Mouse (Mus musculus) cerebellum, adult 9-11 months (tissue): ENCODE measurements at regions not wholly inside any gene's neighbourhood (a gene's known extent, or its start where the extent isn't known, plus 50 kb on each side); places are given as distances from the start of the nearest gene placed in this dataset.

Experiments
- DNase-seq: peaks from one replicate; pipeline ENCODE4 v3.0.0; 2022

- no peak for DNase-seq
Measured at GRCm38 (mm10) chr3:149625066-149625465, 634.7 kb upstream of the Adgrl2 start.

DNA sequence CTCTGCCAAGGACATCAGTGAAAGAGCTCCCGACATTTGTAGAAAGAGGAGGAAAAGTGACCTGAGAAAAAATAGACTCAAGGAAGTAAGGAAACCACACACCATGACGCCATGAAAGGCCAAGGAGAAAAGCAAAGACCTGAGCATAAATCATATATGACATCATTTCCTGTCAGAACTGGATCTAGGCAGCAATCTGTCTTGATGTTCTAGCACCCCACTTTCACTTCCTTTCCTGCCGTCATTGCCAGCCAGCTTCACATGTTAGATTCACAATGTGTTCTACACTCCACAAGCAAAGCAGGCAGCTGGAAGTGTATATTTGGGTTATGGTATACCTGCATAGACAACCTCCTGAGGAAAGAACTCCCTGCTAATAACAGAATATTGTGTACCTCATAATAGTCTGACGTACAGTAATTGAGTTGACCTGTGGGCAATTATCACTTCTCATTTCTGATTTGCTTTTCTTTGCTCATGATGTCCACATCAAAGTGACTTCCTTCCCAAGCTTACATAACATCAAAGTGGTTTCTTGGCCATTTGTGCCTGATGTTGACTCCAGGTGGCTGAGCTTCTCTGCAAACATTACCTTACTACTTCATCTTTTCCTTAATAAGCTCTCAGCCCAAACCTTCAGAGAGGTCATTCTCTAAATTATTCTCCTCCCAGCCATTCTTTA, 633.6 kb upstream of the Adgrl2 start:
- no peak for DNase-seq

GRCm38 (mm10) chr3:149603865-149604264, 613.5 kb upstream of the Adgrl2 start:
- DNase-seq = no peak

DNA sequence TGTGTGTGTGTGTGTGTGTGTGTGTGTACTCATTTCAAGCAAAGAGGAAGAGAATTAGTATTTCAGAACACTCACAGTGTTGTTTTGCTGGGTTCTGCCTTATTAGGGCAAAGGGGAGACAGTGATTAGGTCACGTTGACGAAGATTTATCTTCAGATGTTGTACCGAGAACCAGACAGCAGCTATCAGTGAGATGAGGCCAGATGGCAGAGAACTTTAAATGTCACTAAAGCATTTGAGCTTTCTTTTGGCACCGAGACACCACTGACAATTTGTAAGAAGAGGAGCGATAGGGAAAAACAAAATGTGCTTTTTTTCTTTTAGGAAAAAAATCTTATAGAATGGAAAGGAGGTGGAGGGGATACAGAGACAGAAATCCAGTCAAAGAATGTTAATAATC, 610.9 kb upstream of the Adgrl2 start:
- DNase-seq = no peak

DNA sequence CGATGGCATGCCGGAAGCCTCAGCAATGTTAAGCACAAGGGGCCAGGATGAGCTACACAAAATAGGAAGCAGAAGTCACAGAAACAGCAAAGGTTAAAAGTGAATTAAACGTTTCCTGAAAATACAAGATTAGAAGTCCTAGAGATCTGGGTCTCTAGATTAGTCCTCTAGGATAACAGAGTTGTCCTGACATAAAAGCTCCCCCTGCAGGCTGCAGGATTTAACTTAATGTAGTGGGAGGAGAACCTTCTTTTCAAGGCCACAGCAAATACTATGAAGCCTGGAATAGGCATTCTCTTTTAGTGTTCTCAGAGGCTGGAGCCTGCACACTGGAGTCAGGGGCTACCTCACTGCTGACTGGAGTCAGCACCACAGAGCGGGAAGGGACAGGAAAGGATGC, 604.1 kb upstream of the Adgrl2 start:
- no peak for DNase-seq

GRCm38 (mm10) chr3:149585769-149586168, 595.4 kb upstream of the Adgrl2 start:
- DNase-seq = no peak

DNA sequence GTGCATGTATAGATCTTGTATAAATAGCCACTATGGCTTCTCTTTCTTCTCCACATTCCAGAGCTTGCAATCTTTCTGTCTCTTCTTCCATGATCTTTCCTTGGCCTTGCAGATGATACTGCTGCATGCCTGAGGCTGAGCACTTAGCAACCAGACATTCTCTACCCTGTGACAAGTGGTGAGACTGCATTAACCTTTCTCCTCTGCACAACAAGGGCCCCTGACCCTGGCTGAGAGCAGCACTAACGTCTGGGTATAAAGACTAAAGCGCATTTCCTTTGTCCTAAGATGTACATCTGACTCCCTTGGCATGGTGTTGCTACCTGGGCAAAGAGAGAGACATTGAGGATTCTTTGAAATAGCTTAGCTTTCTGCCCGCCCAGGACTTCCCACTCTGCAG, 590.8 kb upstream of the Adgrl2 start:
- no peak for DNase-seq

DNA sequence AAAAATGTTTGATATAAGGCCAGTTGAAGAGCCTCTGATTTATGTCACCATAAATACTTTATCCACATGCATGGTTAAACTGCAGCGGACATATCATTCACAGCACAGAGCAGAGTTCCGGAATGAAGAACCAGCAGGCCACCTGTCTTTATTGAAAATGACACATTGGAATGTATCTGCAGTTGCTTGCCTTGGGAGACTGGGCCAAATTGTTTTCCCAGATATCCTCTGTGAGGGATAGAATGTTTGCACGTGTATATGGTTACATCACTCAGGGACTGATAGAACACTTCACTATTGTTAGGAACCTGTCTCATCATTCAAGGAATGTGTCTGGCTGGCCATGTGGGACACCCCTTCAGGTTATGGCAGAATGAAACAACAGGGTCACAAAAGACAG, 585.3 kb upstream of the Adgrl2 start:
- no peak for DNase-seq

GRCm38 (mm10) chr3:149566853-149567252, 576.5 kb upstream of the Adgrl2 start:
- DNase-seq = no peak

DNA sequence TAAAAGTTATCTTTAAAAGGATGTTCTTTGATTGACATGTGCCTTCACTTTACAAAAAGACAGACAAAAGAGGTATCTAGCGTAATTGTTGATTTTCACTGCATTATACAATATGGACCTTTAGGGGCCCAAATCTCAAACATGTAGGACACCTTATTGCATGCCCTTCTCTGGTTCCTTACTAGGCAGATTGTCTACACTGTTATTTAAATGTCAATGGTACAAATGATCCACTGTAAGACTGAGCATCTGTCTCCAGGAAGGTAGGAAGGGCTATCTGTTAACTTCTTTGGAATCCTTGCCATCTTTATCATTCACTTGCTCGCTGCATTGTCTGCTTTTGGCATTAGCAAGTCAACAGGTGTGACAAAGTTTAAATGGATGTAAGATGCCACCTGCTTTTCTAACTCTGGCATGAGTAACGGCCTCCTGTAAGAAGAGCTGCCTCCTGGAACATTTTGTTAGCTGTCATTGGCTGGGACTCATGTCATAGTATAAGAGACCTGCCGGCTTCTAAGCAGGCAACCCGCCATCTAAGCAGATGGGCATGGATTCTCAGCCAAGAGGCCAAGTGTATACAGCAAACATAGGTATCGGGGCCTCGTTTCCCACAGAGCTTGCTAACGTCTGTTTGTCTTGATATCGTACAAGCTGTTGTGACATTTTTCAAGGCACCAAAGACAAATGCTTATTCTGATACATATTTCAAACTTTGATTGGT, 560.0 kb upstream of the Adgrl2 start:
- DNase-seq = peak; percentile 91

DNA sequence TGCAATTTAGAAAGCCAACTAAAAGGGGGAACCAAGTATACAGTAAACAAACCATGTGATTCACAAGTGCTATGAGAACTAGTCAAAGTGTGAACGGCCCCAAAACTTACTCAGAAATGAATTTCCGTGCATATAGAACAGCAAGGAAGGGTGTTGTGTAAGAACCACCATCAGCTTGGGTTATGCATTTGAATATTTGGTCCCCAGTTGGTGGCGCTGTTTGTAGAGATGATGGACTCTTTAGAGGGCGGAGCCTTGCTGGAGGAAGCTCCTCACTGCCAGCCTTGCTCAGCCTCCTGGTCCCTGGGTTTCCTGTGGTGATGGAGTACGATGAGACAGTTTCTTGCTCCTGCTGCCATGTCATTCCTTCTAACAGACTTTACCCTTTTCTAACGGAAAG, 556.7 kb upstream of the Adgrl2 start:
- DNase-seq = no peak

DNA sequence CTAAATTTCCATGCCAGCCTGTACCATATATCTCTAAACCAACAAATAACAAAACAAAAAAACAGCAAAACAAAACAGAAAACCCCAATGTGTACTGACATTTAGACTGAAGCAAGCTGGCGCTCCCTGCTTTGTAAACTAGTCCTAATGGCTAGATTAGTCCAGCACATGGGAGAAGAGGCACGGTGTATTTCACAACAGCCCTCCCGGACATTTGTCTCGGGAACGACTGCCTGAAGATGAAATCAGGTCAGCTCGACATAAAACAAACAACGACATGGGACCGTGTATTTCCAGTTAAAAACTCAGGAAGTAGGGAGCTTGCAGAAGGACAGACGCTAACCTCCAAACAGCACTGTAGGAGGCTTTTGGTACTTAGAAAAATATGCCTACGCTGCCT, 555.9 kb upstream of the Adgrl2 start:
- no peak for DNase-seq

GRCm38 (mm10) chr3:149534183-149534582, 543.8 kb upstream of the Adgrl2 start:
- no peak for DNase-seq

GRCm38 (mm10) chr3:149530026-149530607, 539.8 kb upstream of the Adgrl2 start:
- no peak for DNase-seq

DNA sequence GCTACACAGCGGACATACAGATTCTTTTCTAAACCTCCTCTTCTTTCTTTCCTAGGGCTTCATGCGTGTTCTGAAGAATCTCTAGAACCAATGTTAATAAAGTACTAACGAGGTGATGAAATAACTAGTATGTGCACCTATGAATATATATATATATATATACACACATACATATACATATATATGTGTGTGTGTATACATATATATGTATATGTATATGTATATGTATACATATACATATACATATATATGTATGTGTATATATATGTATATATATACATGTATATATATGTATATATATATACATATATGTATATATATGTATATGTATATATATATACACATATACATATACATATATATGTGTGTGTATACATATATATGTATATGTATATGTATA, 536.2 kb upstream of the Adgrl2 start:
- no peak for DNase-seq

DNA sequence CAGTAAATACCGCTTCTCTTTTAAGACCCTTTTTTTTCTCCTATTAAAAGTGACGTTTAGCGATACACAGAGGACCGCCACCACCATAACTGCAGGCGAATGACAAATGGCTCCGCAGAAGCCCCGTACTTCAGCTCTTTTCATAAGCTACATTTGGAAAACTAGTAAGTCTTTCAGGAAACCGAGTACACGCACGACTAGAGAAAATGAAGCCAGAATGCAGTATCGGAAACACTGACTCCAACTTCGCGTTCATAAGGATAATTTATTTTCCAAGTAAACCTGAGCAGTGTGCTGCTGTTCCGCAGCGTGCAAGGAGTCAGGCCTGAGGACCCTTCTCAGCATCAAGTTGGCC, 529.2 kb upstream of the Adgrl2 start:
- DNase-seq = no peak

GRCm38 (mm10) chr3:149518928-149519574, 528.7 kb upstream of the Adgrl2 start:
- DNase-seq = no peak

DNA sequence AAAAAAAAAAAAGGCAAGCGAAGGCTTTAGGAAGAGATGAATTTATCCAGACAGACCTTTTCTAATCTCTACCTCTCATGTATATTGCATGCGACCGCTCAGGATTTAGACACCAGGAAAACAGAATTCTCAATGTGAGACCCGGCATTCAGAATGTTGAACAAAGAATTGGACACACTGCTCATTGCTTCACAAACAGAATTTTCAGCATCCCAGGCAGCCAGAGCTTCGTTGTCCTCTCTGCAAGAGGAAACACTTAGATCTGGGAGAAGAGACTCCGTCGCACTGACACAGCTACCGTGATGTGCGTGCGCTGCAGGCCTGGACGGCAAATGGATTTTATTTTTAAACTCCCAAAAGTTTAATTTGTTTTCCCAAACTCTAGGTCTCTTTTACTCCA, 527.2 kb upstream of the Adgrl2 start:
- no peak for DNase-seq

GRCm38 (mm10) chr3:149509178-149509577, 518.8 kb upstream of the Adgrl2 start:
- no peak for DNase-seq

GRCm38 (mm10) chr3:149508671-149509070, 518.3 kb upstream of the Adgrl2 start:
- no peak for DNase-seq

GRCm38 (mm10) chr3:149505692-149506091, 515.3 kb upstream of the Adgrl2 start:
- no peak for DNase-seq

- no peak for DNase-seq
Measured at GRCm38 (mm10) chr3:149503992-149504391, 513.6 kb upstream of the Adgrl2 start.

DNA sequence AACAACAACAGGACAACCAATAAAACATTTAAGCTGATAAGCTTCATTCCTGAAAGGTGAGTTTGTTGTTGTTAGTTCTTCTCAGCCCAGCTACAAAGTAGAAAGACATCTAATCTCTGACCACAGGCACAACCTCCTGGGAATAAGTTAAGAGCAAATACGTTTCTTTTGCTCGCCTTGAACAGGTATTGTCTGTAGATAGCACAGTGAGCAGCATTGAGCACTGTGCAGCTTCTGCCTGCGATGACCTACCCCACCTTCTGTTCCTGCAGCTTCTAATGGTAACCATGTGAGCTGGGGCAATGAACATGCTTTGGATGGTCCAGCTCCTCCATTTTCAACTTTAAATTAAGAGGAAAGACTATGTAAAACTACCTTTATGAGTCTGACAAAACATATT, 509.8 kb upstream of the Adgrl2 start:
- no peak for DNase-seq

GRCm38 (mm10) chr3:149498765-149499164, 508.4 kb upstream of the Adgrl2 start:
- no peak for DNase-seq
